Mouse (Mus musculus): ENCODE results near the gene Cops2.
A peak's percentile ranks its signal among the peaks of the same experiment; 100 is the strongest.

Gene Cops2

GRCm38 (mm10) chr2:125858521-125859280 lies at the start of gene Cops2, which contains the start of gene Galk2:
TSS of gene Cops2 (minus strand) at chr2:125859139.
TSS of gene Galk2 (plus strand) at chr2:125859109.
- DNase-seq (ENCODE audit: low spot score in 2 of 2): peak; percentile 94 to 95

GRCm38 (mm10) chr2:125907580-125908255 lies 48.8 kb upstream of the Cops2 start:
- no peak for DNase-seq (ENCODE audit: low spot score in 2 of 2)

GRCm38 (mm10) chr2:125906407-125907066 lies 47.6 kb upstream of the Cops2 start:
- DNase-seq (ENCODE audit: low spot score in 2 of 2): no peak

GRCm38 (mm10) chr2:125901426-125901825 lies 42.5 kb upstream of the Cops2 start:
- no peak for DNase-seq (ENCODE audit: low spot score in 2 of 2)

GRCm38 (mm10) chr2:125900797-125901410 lies 42.0 kb upstream of the Cops2 start:
- no peak for DNase-seq (ENCODE audit: low spot score in 2 of 2)

- DNase-seq (ENCODE audit: low spot score in 2 of 2): no peak
These were observed 37.4 kb upstream of the Cops2 start for GRCm38 (mm10) chr2:125896355-125896754.

- no peak for DNase-seq (ENCODE audit: low spot score in 2 of 2)
These were observed 36.2 kb upstream of the Cops2 start for GRCm38 (mm10) chr2:125895099-125895498.

GRCm38 (mm10) chr2:125893096-125893495 lies 34.2 kb upstream of the Cops2 start:
- peak in 1 of 2 experiments; percentile 11 for DNase-seq (ENCODE audit: low spot score in 2 of 2)

- no peak for DNase-seq (ENCODE audit: low spot score in 2 of 2)
These were observed 27.1 kb upstream of the Cops2 start for GRCm38 (mm10) chr2:125885891-125886576.

GRCm38 (mm10) chr2:125870159-125870558 lies 11.2 kb upstream of the Cops2 start:
- DNase-seq (ENCODE audit: low spot score in 2 of 2): no peak

- no peak for DNase-seq (ENCODE audit: low spot score in 2 of 2)
These were observed 9.4 kb upstream of the Cops2 start for GRCm38 (mm10) chr2:125868301-125868700.

- DNase-seq (ENCODE audit: low spot score in 2 of 2): peak; percentile 24 to 34
These were observed 7.3 kb upstream of the Cops2 start for GRCm38 (mm10) chr2:125866058-125866740.

GRCm38 (mm10) chr2:125865585-125865984 lies 6.6 kb upstream of the Cops2 start:
- DNase-seq (ENCODE audit: low spot score in 2 of 2): no peak

GRCm38 (mm10) chr2:125864551-125864950 lies 5.6 kb upstream of the Cops2 start:
- no peak for DNase-seq (ENCODE audit: low spot score in 2 of 2)

- no peak for DNase-seq (ENCODE audit: low spot score in 2 of 2)
These were observed 4.9 kb upstream of the Cops2 start for GRCm38 (mm10) chr2:125863799-125864198.

- no peak for DNase-seq (ENCODE audit: low spot score in 2 of 2)
These were observed 1.2 kb downstream of the Cops2 start for GRCm38 (mm10) chr2:125857707-125858106.

GRCm38 (mm10) chr2:125851237-125851636 lies 7.7 kb downstream of the Cops2 start:
- DNase-seq (ENCODE audit: low spot score in 2 of 2): no peak

- DNase-seq (ENCODE audit: low spot score in 2 of 2): no peak
These were observed 20.1 kb downstream of the Cops2 start for GRCm38 (mm10) chr2:125838708-125839284.

- DNase-seq (ENCODE audit: low spot score in 2 of 2): no peak
These were observed 20.8 kb downstream of the Cops2 start for GRCm38 (mm10) chr2:125838091-125838490.

GRCm38 (mm10) chr2:125829924-125830323 lies 29.0 kb downstream of the Cops2 start:
- no peak for DNase-seq (ENCODE audit: low spot score in 2 of 2)

Data from frontal cortex, postnatal 10 days (tissue).